ENCODE assay signal across 8 mouse cellular contexts in the genomic region with DNA sequence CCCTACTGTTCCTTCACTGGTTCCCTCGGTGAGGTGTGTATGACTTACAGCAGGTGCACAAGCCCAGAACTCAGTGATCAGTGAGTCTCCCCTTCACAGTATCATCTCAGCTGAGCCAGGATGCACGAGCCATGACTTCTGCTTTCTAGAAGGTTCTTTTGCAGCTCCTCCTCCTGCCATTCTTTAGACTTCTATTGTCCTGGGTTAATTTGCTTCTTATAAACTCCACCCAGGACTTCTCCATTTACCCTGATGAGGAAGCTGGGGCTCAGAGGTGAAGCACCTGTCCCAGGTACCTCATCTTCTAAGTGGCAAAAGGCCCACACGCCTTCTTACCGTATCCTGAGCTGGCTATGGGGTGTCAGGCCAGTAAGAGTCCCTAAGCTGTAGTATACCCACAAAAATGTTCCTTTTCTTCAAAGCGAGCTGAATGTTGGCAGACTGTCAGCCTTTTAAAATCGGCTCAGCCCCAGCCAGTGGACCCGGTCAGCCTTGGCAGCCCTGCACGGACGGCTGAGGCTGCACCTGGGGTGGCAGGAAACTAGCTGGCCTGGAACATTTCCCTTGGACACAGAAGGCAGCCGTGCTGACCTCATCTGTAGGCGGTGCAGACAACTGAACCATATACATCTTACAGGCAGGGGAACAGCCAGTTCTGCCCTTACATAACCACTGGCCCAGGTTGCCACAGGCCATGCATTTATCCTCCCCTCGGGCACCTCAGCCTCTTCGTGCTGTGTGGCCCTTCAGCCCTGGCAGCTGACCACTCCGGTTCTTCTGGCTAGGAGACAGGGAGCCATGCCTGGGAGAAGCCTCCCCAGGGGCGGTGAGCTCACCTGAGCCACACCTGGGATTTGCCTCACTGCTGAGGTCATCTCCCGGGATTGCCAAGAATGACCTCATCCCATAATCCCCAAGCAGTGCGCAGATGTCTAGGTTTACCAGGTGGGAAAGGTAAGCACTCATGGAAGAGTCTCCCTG. TPM values are rescaled to one million over a fixed set of nuclear protein-coding genes. Genes with fewer than 3 reads are reported as not detected.
A peak's percentile ranks its signal among the peaks of the same experiment; 100 is the strongest.
DNase-seq lines count a peak whose midpoint lies in the region; ATAC-seq and TF ChIP-seq lines count a peak whose summit lies in the region.

No protein-coding gene starts in this region.

- no peak overlapping the region for H3K4me3 ChIP-seq in cortical plate, adult 2 months (ENCODE audit: insufficient read depth, low read length)
- H3K4me3 ChIP-seq in lung, embryonic 14.5 days (ENCODE audit: low read depth, low read length): no peak overlapping the region

- 79% methylated on average over 17 of the region's 17 CpGs for WGBS in lung, embryonic 14.5 days

- no peak overlapping the region for H3K4me2 ChIP-seq in lung, embryonic 14.5 days

- no peaks in the 10 kb centered on the region for H3K9me3 ChIP-seq in lung, embryonic 14.5 days (ENCODE audit: low read depth, low read length)

- H3K36me3 ChIP-seq in lung, embryonic 14.5 days (ENCODE audit: insufficient read depth): peaks cover 70% of the 10 kb centered on the region

- TF ChIP-seq CTCF in cortical plate, adult 2 months (IDR thresholded peaks at IDR 0.05; ENCODE audit: extremely low read depth, insufficient read depth, low read length): no peak
- TF ChIP-seq CTCF in lung, embryonic 14.5 days (IDR thresholded peaks at IDR 0.05; ENCODE audit: low read depth): no peak

- intact Hi-C loops in heart, postnatal 25 days (cut with DNase I): loop anchor here (5.0 kb wide), 1 partner anchor 114 kb away; no protein-coding TSS in a partner anchor

- ATAC-seq in lung, embryonic 14.5 days (ENCODE audit: insufficient read depth): peak; percentile 38; the same call in 1 of the 2 replicates
- ATAC-seq in inflammation-experienced regulatory T-cells, adult 6 months: no peak

- 0 out of 2 replicates have a peak overlapping the region, but pooled peaks have one; percentile 3 for H3K9ac ChIP-seq in lung, embryonic 14.5 days

- H3K27ac ChIP-seq in cortical plate, adult 2 months (ENCODE audit: insufficient read depth, low read length): peak overlapping the region; percentile 54
- H3K27ac ChIP-seq in lung, embryonic 14.5 days (ENCODE audit: low read depth): peak overlapping the region; percentile 65

- peak; percentile 56 to 66 for DNase-seq in left cerebral cortex, adult 18-20 months (ENCODE audit: low spot score in 2 of 2)
- DNase-seq in left cerebral cortex, adult 9 months (ENCODE audit: low spot score in 2 of 2): no peak
- DNase-seq in adrenal gland, adult 18-20 months (ENCODE audit: low spot score in 2 of 2): peak; percentile 31 to 51
- DNase-seq in heart, postnatal 25 days (ENCODE audit: low spot score): peak; percentile 81
- peak; percentile 48 for DNase-seq in lung, embryonic 14.5 days
- DNase-seq in right cerebral cortex, postnatal 14 days: no peak

- peaks cover 9% of the 10 kb centered on the region for H3K4me1 ChIP-seq in cortical plate, adult 2 months (ENCODE audit: control insufficient read depth, insufficient read depth, low read length)
- H3K4me1 ChIP-seq in lung, embryonic 14.5 days (ENCODE audit: insufficient read depth): no peaks in the 10 kb centered on the region

- no peaks in the 10 kb centered on the region for H3K27me3 ChIP-seq in lung, embryonic 14.5 days (ENCODE audit: insufficient read depth, low read length)

- no peak for TF ChIP-seq POLR2A in cortical plate, adult 2 months (IDR thresholded peaks at IDR 0.05; ENCODE audit: extremely low read depth, insufficient read depth, low read length)

RNA-seq across cellular contexts. Expression of a gene that starts 42.0 kb away (rescaled TPM):
- 10 to 100 TPM; 41.2 to 43.6 TPM for total RNA-seq in left cerebral cortex, adult 18-20 months (2021)
- total RNA-seq in adrenal gland, adult 18-20 months (2021): 100 to 1,000 TPM; 215 to 234 TPM
- polyA plus RNA-seq in cortical plate, adult 2 months (2012; rRNA removed): 86.4 and 87.2 TPM in 2 replicates
- 10 to 100 TPM; 64.5 to 66.4 TPM for total RNA-seq in heart, postnatal 25 days (2021)
- 143 and 152 TPM in 2 replicates for polyA plus RNA-seq in lung, embryonic 14.5 days (2014; fragmentation: Nextera tagmentation; extraction: Ambion mirVana)
- polyA plus RNA-seq in inflammation-experienced regulatory T-cells, adult 6 months (2017; shearing (Covaris generic)): 100 to 1,000 TPM; 402 to 432 (median 418) TPM

RNA-seq across cellular contexts. Expression of a gene that starts 59.1 kb away (rescaled TPM):
- 10 to 100 TPM; 60.7 to 61.5 TPM for total RNA-seq in left cerebral cortex, adult 18-20 months (2021)
- 10 to 100 TPM; 48.7 to 56.1 TPM for total RNA-seq in adrenal gland, adult 18-20 months (2021)
- polyA plus RNA-seq in cortical plate, adult 2 months (2012; rRNA removed): 51.0 and 71.1 TPM in 2 replicates
- 10 to 100 TPM; 44.8 to 66.4 TPM for total RNA-seq in heart, postnatal 25 days (2021)
- 19.7 and 24.5 TPM in 2 replicates for polyA plus RNA-seq in lung, embryonic 14.5 days (2014; fragmentation: Nextera tagmentation; extraction: Ambion mirVana)
- 10 to 100 TPM; 31.4 to 56.0 (median 32.0) TPM for polyA plus RNA-seq in inflammation-experienced regulatory T-cells, adult 6 months (2017; shearing (Covaris generic))

RNA-seq across cellular contexts. Expression of a gene that starts 59.8 kb away (rescaled TPM):
- total RNA-seq in left cerebral cortex, adult 18-20 months (2021): 100 to 1,000 TPM; 150 to 155 TPM
- 100 to 1,000 TPM; 159 to 166 TPM for total RNA-seq in adrenal gland, adult 18-20 months (2021)
- polyA plus RNA-seq in cortical plate, adult 2 months (2012; rRNA removed): 140 and 143 TPM in 2 replicates
- 10 to 100 TPM; 54.2 to 58.4 TPM for total RNA-seq in heart, postnatal 25 days (2021)
- 125 and 127 TPM in 2 replicates for polyA plus RNA-seq in lung, embryonic 14.5 days (2014; fragmentation: Nextera tagmentation; extraction: Ambion mirVana)
- polyA plus RNA-seq in inflammation-experienced regulatory T-cells, adult 6 months (2017; shearing (Covaris generic)): 10 to 100 TPM; 35.9 to 50.4 (median 39.8) TPM

Comparison
In these comparisons a context has a peak if more than half of its experiments do, and no peak if none do; other contexts are left out.
1. DNase-seq: peak in left cerebral cortex, adult 18-20 months (2 of 2), adrenal gland, adult 18-20 months (2 of 2), heart, postnatal 25 days (single experiment) and lung, embryonic 14.5 days (single experiment); none in left cerebral cortex, adult 9 months (0 of 2) and right cerebral cortex, postnatal 14 days (single experiment).